Comparison of ENCODE assay signal across 9 mouse cellular contexts in genomic region chr15:12371183-12371582, GRCm38 (mm10). TPM values are rescaled to one million over a fixed set of nuclear protein-coding genes. Genes with fewer than 3 reads are reported as not detected.
DNase-seq lines count a peak whose midpoint lies in the region; ATAC-seq lines count a peak whose summit lies in the region.
"Had no signal": no experiment of that assay in that cellular context is flagged by ENCODE, and none has a peak within 500 bp of the region (broad histone marks: within the 10 kb centered on the region; RNA-seq: fewer than 3 reads in every experiment).

No protein-coding gene starts in this region.

- H3K9ac ChIP-seq in intestine, embryonic 15.5 days: no peak overlapping the region
- no peak overlapping the region for H3K9ac ChIP-seq in midbrain, embryonic 13.5 days (replicated peaks)

- H3K9me3 ChIP-seq in intestine, embryonic 15.5 days: no peaks in the 10 kb centered on the region
- H3K9me3 ChIP-seq in midbrain, embryonic 13.5 days: no peaks in the 10 kb centered on the region

- peak; percentile 84 for DNase-seq in 3T3-L1 (ENCODE audit: low read depth, low spot score)
- DNase-seq in R1 (ENCODE audit: low read depth, low spot score): peak; percentile 84
- peak; percentile 85 to 86 for DNase-seq in cerebellum, postnatal 14 days
- peak; percentile 72 for DNase-seq in gastrocnemius, adult 18-20 months (ENCODE audit: low spot score)
- peak; percentile 59 to 64 for DNase-seq in left cerebral cortex, postnatal 36 days (ENCODE audit: low spot score in 2 of 2)
- DNase-seq in spleen, postnatal 36 days (ENCODE audit: low spot score in 2 of 2): peak; percentile 34 to 57

- peaks cover 21% of the 10 kb centered on the region for H3K4me1 ChIP-seq in intestine, embryonic 15.5 days (replicated peaks)
- peaks cover 40% of the 10 kb centered on the region for H3K4me1 ChIP-seq in midbrain, embryonic 13.5 days (replicated peaks)

- intact Hi-C loops in left cerebral cortex, postnatal 36 days (cut with DNase I): loop anchor here (1.0 to 2.0 kb wide), 2 partner anchors 206 to 424 kb away; no protein-coding TSS in a partner anchor

- WGBS in intestine, embryonic 15.5 days: 4% methylated on average over 8 of the region's 8 CpGs
- 7% methylated on average over 8 of the region's 8 CpGs for whole genome bisulfite sequencing in midbrain, embryonic 13.5 days

- H3K27me3 ChIP-seq in intestine, embryonic 15.5 days (replicated peaks): no peaks in the 10 kb centered on the region
- H3K27me3 ChIP-seq in midbrain, embryonic 13.5 days: peaks cover 4% of the 10 kb centered on the region; the same call in 1 of the 2 replicates

- no peak overlapping the region for H3K4me3 ChIP-seq in intestine, embryonic 15.5 days (replicated peaks)
- H3K4me3 ChIP-seq in midbrain, embryonic 13.5 days (replicated peaks): no peak overlapping the region
- H3K4me3 ChIP-seq: erythroblast, embryonic 14.5 days had no signal

- ATAC-seq in intestine, embryonic 15.5 days: peak; percentile 21
- peak; percentile 64 for ATAC-seq in midbrain, embryonic 13.5 days

- no peaks in the 10 kb centered on the region for H3K36me3 ChIP-seq in intestine, embryonic 15.5 days
- H3K36me3 ChIP-seq in midbrain, embryonic 13.5 days: peaks cover 4% of the 10 kb centered on the region; the same call in 1 of the 2 replicates

- no peak overlapping the region for H3K4me2 ChIP-seq in intestine, embryonic 15.5 days (replicated peaks)
- no peak overlapping the region for H3K4me2 ChIP-seq in midbrain, embryonic 13.5 days (replicated peaks)

- H3K27ac ChIP-seq in intestine, embryonic 15.5 days: no peak overlapping the region
- H3K27ac ChIP-seq in midbrain, embryonic 13.5 days: 0 out of 2 replicates have a peak overlapping the region, but pooled peaks have one; percentile 48

RNA-seq across cellular contexts. Expression of gene 1810049J17Rik, which starts 49.5 kb away (rescaled TPM):
- total RNA-seq in gastrocnemius, adult 18-20 months (2021): under 1 TPM; 0.76 to 0.78 TPM
- 0.69 and 1.8 TPM in 2 replicates for polyA plus RNA-seq in intestine, embryonic 15.5 days (2015; fragmentation: Nextera tagmentation; extraction: Ambion mirVana)
- 1 to 10 TPM; 1.0 to 1.1 TPM for total RNA-seq in left cerebral cortex, postnatal 36 days (2021)
- polyA plus RNA-seq in midbrain, embryonic 13.5 days (2015; fragmentation: Nextera tagmentation; extraction: Ambion mirVana): 0.67 TPM in 1 of 2 replicates, not detected in the other
- polyA plus RNA-seq: erythroblast, embryonic 14.5 days had no signal

RNA-seq across cellular contexts. Expression of gene Golph3, which starts 49.9 kb away (rescaled TPM):
- total RNA-seq in gastrocnemius, adult 18-20 months (2021): 10 to 100 TPM; 70.2 to 77.9 TPM
- polyA plus RNA-seq in intestine, embryonic 15.5 days (2015; fragmentation: Nextera tagmentation; extraction: Ambion mirVana): 79.5 and 85.1 TPM in 2 replicates
- 100 to 1,000 TPM; 106 to 114 TPM for total RNA-seq in left cerebral cortex, postnatal 36 days (2021)
- 68.6 and 70.8 TPM in 2 replicates for polyA plus RNA-seq in midbrain, embryonic 13.5 days (2015; fragmentation: Nextera tagmentation; extraction: Ambion mirVana)
